Mouse (Mus musculus) A20 (cell line): ENCODE data around the gene Slc19a1.
A peak's percentile ranks its signal among the peaks of the same experiment; 100 is the strongest.

Source experiments
- DNase-seq: peaks from one replicate; pipeline ENCODE4 v3.0.0-alpha.2; 2011; ENCODE audit warnings: low read depth, low spot score

Gene Slc19a1

GRCm38 (mm10) chr10:77032591-77033322 is 716 bp downstream of the Slc19a1 start:
- DNase-seq: peak; percentile 97

DNA sequence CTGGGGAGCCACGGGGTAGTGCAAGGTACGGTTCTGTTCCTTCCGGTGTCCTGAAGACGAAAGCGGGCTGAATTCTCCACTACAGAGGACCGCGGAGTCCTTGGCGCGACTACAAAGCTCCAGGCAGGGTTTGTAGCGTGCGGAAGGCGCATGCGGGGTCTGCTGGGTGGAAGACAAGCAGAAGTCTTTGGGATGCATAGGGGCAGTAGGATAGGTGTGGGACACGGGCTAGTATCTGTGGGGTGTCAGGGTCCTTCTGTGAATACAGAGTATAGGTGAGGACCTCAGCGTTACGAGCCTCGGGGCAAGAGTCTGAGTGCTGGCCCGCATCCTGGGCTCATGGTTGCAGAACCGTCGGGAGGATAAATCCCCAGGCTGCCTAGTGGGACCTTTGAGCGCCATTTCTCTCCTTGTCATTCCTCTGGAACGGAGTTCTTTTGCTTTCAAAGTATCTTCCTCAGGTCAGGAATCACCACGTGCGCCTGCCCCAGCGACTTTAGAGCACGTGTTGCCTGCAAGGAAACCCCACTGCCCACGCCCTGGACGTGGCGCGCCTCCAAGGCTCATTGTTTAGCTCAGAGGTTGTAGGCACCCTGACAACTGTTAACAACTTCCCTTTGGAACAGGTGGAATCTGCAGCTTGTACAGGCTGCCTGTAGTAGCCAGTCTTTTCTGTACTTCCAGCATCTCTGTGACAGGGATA is 1.4 kb downstream of the Slc19a1 start:
- no peak for DNase-seq

DNA sequence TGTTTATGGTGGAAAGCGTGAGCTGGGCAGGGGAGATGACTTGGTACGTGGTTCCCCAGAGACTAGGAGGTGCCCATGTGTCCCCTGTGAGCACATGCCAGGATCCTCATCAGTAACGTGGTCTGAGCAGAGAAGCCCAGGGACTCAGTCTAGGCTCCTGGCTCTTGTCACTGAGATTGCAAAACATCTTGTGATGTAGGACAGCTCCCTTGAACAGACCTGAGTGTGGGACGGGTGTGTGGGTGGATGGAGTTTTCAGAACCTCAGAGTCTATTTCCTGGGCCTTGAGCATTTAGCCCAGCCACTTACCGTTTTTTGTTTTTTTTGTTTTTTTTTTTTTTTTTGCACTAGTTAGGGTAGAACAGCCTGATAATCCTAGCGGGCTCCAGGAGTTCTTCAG is 3.4 kb downstream of the Slc19a1 start:
- no peak for DNase-seq

DNA sequence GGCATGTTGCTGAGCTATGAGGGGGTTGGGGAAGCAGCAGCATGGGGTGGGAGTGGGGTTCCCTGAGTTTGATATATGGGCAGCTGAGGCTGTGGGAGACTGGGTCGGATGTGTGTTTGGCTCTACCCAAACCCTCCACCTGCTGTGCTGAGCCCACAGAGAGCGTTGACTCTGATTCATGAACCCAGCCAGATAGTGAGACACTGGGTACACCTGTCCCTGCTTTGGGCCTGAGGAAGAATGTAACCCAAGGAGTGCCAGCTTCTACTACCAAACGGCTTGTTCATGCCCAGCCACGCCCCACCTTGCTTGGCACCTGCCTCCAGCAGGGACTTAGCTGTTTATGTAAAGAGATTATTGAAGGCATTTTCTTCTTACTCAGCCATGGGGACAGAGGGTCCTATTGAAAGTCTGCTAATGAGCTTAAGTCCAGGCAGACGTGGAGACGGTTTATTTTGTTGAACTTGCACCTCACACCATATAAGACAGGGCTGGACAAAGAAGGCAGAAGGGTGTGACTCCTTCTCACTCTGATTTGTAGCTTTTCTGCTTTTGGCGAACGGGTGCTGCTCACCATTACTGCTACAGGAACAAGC is 6.6 kb downstream of the Slc19a1 start:
- no peak for DNase-seq

- no peak for DNase-seq
Observed at GRCm38 (mm10) chr10:77048196-77048595, 16.2 kb downstream of the Slc19a1 start.

DNA sequence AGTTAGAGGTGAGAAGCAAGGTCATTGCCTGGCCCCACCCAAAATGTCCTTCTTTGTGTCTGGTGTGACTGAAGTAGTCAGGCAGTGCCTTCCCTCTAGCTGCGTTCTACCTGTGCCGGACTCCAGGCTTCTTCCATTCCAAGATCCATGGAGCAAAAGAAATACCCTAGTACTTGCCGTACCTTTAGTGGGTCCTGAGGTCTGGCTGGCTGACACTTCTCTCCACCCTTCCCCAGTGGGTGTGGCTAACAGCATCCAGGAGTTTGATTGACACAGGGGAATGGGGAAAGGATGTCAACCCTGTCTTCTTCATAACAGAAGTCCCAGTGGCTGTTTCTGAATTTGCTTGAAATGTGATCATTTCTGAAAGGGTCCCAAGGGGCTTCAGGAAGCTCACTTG is 16.6 kb downstream of the Slc19a1 start:
- DNase-seq: no peak

GRCm38 (mm10) chr10:77056768-77057167 is 24.7 kb downstream of the Slc19a1 start:
- DNase-seq: no peak

DNA sequence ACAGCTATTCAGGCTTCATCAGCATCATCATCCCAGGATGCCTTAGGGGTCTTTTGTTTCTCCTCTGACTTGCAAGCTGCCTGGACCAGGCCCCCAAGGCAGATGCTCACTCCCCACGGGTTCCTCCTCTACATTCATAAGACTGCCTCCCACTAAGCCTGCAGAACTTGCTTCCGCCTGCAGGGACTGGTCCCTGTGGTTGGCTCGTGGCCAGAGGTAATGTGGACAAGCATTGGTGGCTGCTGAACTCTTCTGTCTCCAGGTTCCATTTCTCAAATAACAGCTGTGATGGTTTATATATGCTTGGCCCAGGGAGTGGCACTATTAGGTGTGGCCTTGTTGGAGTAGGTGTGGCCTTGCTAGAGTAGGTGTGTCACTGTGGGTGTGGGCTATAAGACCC is 29.4 kb downstream of the Slc19a1 start:
- DNase-seq: no peak

- no peak for DNase-seq
Observed at GRCm38 (mm10) chr10:77062393-77063010, 30.5 kb downstream of the Slc19a1 start.

- no peak for DNase-seq
Observed at GRCm38 (mm10) chr10:77064239-77064638, 32.2 kb downstream of the Slc19a1 start.

- peak; percentile 31 for DNase-seq
Observed at GRCm38 (mm10) chr10:77064659-77065058, 32.6 kb downstream of the Slc19a1 start.

- DNase-seq: no peak
Observed at GRCm38 (mm10) chr10:77068469-77068868, 36.4 kb downstream of the Slc19a1 start.

- DNase-seq: peak; percentile 76
Observed at GRCm38 (mm10) chr10:77070072-77070471, 38.0 kb downstream of the Slc19a1 start.

DNA sequence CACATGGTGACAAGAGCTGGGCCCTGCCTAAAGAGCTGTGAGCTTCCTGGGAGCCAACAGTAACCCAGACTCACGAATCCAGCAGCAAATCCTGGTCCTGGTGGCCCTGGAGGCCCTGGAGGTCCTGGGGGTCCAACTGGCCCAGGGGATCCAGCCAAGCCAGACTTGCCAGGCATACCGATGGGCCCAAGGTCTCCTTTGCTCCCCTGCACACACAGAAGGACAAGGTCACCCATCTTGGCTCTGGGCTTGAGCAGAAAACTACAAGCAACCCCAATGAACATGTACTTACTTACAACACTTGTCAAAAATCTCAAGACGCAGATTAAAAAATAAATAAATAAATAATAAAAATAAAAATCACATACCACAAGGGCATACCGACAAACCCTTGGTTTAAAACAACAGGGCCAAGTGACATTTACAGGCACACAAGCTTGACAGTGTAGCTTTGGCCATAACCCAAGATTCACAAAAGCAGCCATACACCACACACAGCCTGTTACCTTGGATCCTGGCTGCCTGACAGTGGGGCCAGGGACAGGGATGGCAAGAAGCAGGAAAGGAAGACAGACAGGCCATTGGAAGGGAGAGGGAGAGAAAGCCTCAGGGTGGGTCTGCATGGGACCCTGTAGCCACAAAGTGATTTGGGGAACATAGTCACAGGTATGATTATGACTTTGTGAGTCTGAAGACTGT is 42.4 kb downstream of the Slc19a1 start:
- no peak for DNase-seq

GRCm38 (mm10) chr10:77078456-77078855 is 46.4 kb downstream of the Slc19a1 start:
- no peak for DNase-seq

DNA sequence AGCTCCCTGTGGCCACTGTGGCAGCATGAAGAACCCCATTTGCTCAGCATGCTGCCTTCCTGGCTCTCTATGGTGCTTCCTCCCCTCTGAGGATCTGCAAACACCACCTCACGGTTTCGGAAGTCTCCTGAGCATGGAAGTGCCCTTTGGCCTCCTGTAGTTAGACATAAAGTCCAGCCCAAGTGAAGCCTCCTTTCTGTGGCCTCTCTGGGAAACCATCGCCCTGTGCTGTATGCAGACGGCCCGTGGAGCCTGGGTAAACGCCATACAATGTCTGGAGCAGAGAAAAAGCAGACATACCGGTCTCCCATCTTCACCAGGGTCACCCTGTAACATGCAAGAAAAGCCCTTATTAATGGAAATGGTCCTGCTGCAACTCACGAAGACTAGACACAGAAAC is 46.9 kb downstream of the Slc19a1 start:
- no peak for DNase-seq

- DNase-seq: peak; percentile 77
Observed at GRCm38 (mm10) chr10:77082453-77082852, 50.4 kb downstream of the Slc19a1 start.

- no peak for DNase-seq
Observed at GRCm38 (mm10) chr10:77082921-77083320, 50.9 kb downstream of the Slc19a1 start.

DNA sequence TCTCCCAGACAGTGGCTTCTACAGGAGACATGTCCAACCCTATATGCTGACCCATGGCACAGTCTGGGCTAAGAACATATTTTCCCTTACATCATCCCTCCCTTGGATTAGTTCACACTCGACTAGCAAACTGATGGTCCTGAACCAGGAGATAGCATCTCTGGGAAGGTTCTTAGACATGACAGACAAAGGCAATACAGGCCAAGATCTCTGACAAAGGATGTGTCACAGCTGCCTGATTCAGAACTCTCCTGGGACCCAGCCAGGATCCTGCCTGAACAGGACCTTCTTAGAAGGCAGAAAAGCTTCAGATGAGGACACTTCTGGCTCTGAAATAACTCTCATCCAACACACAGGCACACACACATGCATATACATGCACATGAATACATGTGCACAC is 52.5 kb downstream of the Slc19a1 start:
- DNase-seq: no peak

DNA sequence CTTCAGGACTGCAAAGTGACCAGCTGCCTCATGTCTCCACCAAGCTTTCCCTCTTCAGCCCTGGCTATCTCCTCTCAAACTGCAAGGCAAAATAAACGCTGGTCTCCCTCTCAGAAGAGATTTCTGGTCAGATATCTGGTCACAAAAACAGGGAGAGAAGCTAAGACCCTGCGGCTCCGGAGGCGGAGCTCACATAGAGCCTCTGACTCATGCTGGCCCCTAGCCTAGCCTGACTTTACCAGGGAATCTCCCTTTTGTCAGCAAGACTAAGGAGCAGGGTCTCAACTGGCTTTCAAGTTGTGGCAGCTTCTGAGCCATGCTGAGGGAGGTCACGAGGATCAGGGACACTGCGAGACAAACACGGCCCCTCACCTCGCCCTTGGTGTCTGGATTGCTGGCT is 57.3 kb downstream of the Slc19a1 start:
- no peak for DNase-seq

DNA sequence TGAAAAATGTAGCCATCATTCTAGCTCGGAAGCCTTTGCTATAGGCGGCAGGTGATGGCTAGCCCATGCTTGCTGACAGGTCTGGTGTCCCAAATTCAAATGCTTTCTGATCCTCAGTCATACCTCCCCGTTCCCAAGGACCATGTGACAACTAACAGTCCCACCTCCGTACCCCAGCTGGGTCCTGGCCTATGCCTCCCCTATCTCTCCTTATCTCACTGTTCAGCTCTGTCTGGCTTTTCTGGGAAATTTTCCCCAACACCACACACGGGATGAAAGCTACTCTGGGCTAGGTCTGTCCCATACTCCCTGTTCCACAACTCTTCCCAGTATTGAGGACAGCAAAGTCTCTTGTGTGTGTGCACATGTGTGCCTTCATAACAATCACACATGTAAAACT is 58.0 kb downstream of the Slc19a1 start:
- DNase-seq: no peak
